8 mouse cellular contexts compared by ENCODE assay signal in the genomic region with DNA sequence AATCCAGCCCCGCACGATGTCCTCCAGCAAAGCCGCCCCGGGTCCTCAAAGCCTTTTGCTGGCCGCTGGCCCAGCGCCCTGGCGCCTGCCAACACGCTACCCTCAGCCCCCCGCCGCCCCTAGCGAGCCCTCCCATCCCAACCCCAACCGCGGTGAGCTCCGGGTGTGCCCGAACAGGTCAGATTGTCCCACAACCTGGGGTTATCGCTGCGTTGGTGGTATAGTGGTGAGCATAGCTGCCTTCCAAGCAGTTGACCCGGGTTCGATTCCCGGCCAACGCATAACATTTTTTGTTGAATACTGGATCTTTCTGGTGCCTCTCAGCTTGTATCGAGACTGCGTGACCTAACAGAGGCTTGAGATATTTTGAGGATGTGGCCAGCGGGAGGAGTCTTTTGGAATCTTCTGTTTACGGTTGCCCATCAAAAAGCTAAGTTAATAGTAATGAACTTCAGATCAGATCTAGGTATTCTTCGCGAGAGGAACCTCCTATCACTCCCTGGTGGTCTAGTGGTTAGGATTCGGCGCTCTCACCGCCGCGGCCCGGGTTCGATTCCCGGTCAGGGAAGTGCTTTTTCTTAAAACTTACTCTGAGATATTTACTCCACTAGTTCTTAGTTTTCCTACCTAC. TPM values are rescaled to one million over a fixed set of nuclear protein-coding genes. Genes with fewer than 3 reads are reported as not detected.
A peak's percentile ranks its signal among the peaks of the same experiment; 100 is the strongest.
DNase-seq lines count a peak whose midpoint lies in the region; ATAC-seq lines count a peak whose summit lies in the region.

No protein-coding gene starts in this region.

- no peaks in the 10 kb centered on the region for H3K9me3 ChIP-seq in hindbrain, embryonic 14.5 days (ENCODE audit: control insufficient read depth, low read length)

- H3K4me2 ChIP-seq in hindbrain, embryonic 14.5 days (replicated peaks): peak overlapping the region; percentile 56

- peak overlapping the region; percentile 80 for H3K9ac ChIP-seq in hindbrain, embryonic 14.5 days

- peak overlapping the region; percentile 68 for H3K4me3 ChIP-seq in hindbrain, embryonic 14.5 days (replicated peaks; ENCODE audit: low read length)

- H3K27ac ChIP-seq in hindbrain, embryonic 14.5 days: peak overlapping the region; percentile 86

- DNase-seq in R1 (ENCODE audit: low read depth, low spot score): peak; percentile 94
- DNase-seq in cerebellum, postnatal 25 days: peak; percentile 88 to 89
- peak; percentile 89 to 92 for DNase-seq in frontal cortex, postnatal 25 days (ENCODE audit: low spot score in 2 of 2)
- peak; percentile 98 for DNase-seq in hindbrain, embryonic 14.5 days (ENCODE audit: low spot score)
- peak; percentile 86 to 95 for DNase-seq in layer of hippocampus, postnatal 25 days (ENCODE audit: extremely low spot score in 1 of 2, low spot score in 1 of 2)
- peak; percentile 83 for DNase-seq in lung, postnatal 25 days (ENCODE audit: low spot score)
- DNase-seq in retina, adult 2 months (ENCODE audit: low read depth, low spot score): peak; percentile 68
- peak; percentile 89 for DNase-seq in thymus, postnatal 25 days

- under 1% methylated on average over 35 of the region's 35 CpGs for WGBS in hindbrain, embryonic 14.5 days

- H3K27me3 ChIP-seq in hindbrain, embryonic 14.5 days (ENCODE audit: control insufficient read depth, insufficient read depth, low read length): no peaks in the 10 kb centered on the region

- 0 out of 2 replicates have a peak, but pooled peaks cover 6% of the 10 kb centered on the region for H3K4me1 ChIP-seq in hindbrain, embryonic 14.5 days (replicated peaks; ENCODE audit: control insufficient read depth, insufficient read depth, low read length)

- peak; percentile 96 for ATAC-seq in hindbrain, embryonic 14.5 days (ENCODE audit: low FRiP score)

- H3K36me3 ChIP-seq in hindbrain, embryonic 14.5 days (replicated peaks; ENCODE audit: control insufficient read depth, insufficient read depth): no peaks in the 10 kb centered on the region

RNA-seq across cellular contexts. Expression of gene Cfap126, which starts 11.1 kb away (rescaled TPM):
- 11.7 and 20.3 TPM in 2 replicates for polyA plus RNA-seq in hindbrain, embryonic 14.5 days (2014; fragmentation: Nextera tagmentation; extraction: Ambion mirVana)
- total RNA-seq in layer of hippocampus, postnatal 25 days (2021): 1 to 10 TPM in 1 of 2 experiments, under 1 TPM in 1; 0.52 to 1.5 TPM

RNA-seq across cellular contexts. Expression of gene Fcgr3, which starts 37.9 kb away (rescaled TPM):
- polyA plus RNA-seq in hindbrain, embryonic 14.5 days (2014; fragmentation: Nextera tagmentation; extraction: Ambion mirVana): 9.6 and 11.6 TPM in 2 replicates
- total RNA-seq in layer of hippocampus, postnatal 25 days (2021): 10 to 100 TPM; 12.1 to 14.0 TPM

RNA-seq across cellular contexts. Expression of gene Sdhc, which starts 47.7 kb away (rescaled TPM):
- 311 and 314 TPM in 2 replicates for polyA plus RNA-seq in hindbrain, embryonic 14.5 days (2014; fragmentation: Nextera tagmentation; extraction: Ambion mirVana)
- total RNA-seq in layer of hippocampus, postnatal 25 days (2021): 100 to 1,000 TPM; 204 to 220 TPM

RNA-seq across cellular contexts. Expression of gene Mpz, which starts 47.8 kb away (rescaled TPM):
- polyA plus RNA-seq in hindbrain, embryonic 14.5 days (2014; fragmentation: Nextera tagmentation; extraction: Ambion mirVana): 3.5 and 4.8 TPM in 2 replicates
- not detected for total RNA-seq in layer of hippocampus, postnatal 25 days (2021)

Comparison
In these comparisons a context has a peak if more than half of its experiments do, and no peak if none do; other contexts are left out.
1. Peak in every context shown above with its lines: DNase-seq, ATAC-seq, H3K4me3 ChIP-seq and H3K27ac ChIP-seq.